Mouse (Mus musculus) v-Abl transformed pro-B cells (cell line): ENCODE data around the gene Pip5k1b.

Experiments
- in situ Hi-C, 2 experiments: fragments of 400-800 bp; cut with MboI; formaldehyde crosslinking; loops; one replicate each; pipeline ENCODE4 v1.15.1; 2025; ENCODE audit not compliant: unreplicated experiment in 2 of 2

Gene Pip5k1b

DNA sequence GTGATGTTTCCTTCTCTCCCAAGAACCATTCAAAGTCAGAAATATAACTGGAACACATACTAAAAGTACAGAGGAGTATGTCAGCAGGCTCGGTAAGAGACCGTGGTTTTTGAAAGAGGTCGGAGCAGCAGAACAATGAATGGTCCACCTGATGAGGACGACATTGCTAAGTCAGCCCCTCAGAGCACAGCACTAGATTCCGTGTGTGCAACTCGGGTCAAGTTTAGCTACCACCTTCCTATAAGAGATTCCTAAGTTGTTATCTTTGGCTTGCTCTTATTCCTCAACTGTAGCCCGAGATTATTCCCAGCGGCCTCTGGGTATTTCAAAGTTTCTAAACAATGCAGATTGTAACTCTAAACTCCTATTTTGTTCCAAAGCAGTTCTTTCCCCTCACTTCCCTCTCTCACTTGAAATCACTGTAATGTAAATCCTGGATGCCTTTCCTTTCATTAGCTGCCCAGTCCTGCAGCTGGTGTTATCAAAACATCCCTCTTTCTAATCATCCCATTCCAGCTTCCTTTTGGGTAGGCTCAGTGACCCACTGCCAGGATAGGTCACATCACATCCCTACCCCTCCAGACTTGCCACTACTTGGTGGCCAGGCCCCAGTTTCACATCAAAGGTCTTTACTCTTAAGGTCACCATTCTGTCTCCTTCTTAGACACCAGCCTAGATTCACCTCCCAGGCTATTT is 192.9 kb downstream of the Pip5k1b start:
- in situ Hi-C loops: no loop called here

GRCm38 (mm10) chr19:24359270-24359669 is 196.4 kb downstream of the Pip5k1b start:
- in situ Hi-C loops: no loop called here

DNA sequence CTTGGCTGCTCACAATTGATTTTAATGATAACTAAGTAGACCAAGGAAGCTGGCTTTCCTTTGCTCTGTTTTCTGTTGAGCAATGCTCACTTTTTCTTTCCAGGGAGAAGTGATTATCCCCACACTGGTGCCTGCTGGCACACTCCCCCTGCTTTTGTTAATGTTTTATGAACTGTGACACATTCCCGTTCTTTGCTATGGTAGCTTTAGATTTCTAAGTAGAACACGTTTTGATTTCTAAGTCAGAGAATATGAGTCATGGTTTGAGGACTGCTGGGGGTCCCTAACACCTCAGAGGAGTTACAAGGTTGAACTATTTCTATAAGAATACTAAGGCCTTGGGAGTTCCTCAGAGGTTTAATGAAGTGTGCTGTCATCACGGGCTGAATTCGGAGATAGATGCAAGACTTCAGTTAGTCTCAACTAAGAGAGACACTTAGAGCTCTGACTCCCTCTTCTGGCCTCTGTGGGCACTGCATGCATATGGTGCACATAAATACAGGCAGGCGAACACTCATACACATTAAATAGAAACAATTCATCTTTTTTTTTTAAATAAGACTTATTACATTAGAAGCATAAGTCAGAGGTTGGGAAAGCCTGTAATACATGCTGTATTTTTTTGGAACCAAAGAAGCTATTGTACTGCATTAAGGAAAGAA is 203.2 kb downstream of the Pip5k1b start:
- in situ Hi-C loops: no loop called here

- in situ Hi-C loops: no loop called here
These were observed 211.2 kb downstream of the Pip5k1b start for GRCm38 (mm10) chr19:24344501-24344900.

DNA sequence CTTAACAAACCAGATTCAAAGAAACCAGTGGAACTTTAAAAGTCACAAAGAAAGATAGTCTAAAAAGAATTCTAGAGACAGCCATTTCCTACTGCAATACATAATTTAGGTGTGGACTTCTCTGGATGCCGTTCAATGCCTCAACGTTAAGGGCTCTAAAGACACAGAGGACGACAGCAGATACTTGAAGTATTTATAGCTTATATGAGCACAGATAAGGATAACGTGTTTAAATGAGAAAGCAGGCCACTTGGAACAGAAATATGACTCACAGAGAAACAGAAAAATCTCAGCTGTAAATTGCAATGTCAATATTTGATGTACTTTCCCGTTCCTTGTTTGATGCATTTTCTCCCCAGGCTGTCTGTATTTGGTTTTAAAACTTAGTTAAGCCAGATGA is 212.9 kb downstream of the Pip5k1b start:
- in situ Hi-C loops: no loop called here

- in situ Hi-C loops: no loop called here
These were observed 219.1 kb downstream of the Pip5k1b start for GRCm38 (mm10) chr19:24336370-24337076.

- in situ Hi-C loops: no loop called here
These were observed 219.9 kb downstream of the Pip5k1b start for GRCm38 (mm10) chr19:24335611-24336343.

DNA sequence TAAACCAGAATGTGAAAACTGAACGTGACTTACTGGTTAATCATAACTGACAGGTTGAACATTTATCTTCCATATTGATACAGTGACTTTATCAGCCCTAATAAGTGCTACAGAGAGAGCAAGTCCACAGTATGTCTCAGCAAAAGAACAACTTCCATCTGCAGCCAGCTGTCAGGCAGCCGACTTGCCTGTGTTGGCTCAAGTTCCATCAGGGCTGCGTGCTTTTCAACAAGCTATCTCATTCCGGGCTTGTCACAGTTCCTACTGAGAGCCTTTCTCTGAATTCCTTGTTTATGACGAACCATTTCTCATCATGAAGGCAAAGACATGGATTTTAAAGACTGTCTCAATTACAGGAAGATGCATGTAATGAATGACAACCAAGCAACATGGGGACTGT is 222.7 kb downstream of the Pip5k1b start:
- in situ Hi-C loops: no loop called here

- in situ Hi-C loops: no loop called here
These were observed 224.4 kb downstream of the Pip5k1b start for GRCm38 (mm10) chr19:24331274-24331673.

DNA sequence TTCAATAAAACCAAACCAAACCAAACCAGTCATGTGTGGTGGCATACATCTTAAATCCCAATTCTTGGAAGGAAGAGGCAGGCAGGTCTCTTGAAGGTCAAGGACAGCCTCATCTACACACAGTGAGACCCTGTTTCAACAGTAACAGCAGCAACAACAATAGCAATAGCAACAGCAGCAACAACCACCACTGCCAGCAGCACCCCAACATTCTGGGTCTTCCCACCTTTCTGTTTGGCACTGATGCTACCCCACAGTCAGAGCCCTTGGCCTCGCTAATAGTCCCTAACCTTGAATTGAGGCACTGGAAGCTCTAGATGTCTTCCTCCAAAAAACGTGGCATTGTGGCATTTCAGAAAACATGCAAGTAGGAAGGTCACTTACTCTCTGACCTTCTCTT is 225.3 kb downstream of the Pip5k1b start:
- in situ Hi-C loops: no loop called here

DNA sequence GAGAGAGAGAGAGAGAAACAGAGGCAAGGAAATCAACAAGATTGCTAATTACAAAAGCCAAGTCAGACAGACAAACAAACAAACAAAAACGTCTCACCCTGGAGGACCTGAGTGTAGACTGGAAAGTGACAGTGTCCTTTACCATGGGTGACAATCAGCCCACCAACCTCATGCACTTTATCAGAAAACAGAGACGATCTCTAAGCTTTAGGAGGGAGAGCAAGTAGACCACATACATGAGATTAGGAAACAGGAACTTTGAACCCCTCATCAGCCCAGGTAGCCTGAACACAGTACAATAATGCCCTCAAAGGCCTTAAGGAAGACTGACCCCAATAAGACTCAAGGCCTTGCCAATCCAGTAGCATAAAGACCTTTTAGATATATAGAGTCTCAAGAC is 227.8 kb downstream of the Pip5k1b start:
- in situ Hi-C loops: no loop called here

- in situ Hi-C loops: no loop called here
These were observed 228.7 kb downstream of the Pip5k1b start for GRCm38 (mm10) chr19:24326969-24327368.

GRCm38 (mm10) chr19:24325692-24326091 is 230.0 kb downstream of the Pip5k1b start:
- in situ Hi-C loops: no loop called here

- in situ Hi-C loops: loop anchor here in 1 of 2 experiments (25.0 kb wide), 1 partner anchor 1313 kb away; no protein-coding TSS in a partner anchor
These were observed 231.6 kb downstream of the Pip5k1b start for GRCm38 (mm10) chr19:24323841-24324613.

DNA sequence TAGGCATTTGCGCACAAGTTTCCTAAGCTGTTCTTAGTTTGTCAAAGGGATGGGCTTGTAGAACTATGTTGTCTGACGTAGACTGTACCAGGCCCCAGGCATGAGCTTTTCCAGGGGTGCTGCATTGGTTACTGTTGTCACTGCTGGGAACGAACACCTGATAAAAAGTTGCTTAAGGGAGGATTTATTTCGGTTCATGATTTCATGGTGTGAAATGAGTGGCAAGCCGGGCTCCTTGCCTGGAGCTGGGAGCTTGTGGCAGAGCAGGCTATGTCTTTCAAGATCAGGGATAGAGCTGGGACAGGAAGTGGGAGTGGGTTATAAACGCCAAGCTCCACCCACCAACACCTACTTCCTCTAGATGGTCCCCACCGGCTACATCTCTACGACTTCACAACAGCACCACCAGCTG is 233.8 kb downstream of the Pip5k1b start:
- in situ Hi-C loops: loop anchor here in 1 of 2 experiments (25.0 kb wide), 1 partner anchor 1315 kb away; no protein-coding TSS in a partner anchor

GRCm38 (mm10) chr19:24321211-24321899 is 234.3 kb downstream of the Pip5k1b start:
- in situ Hi-C loops: loop anchor here in 1 of 2 experiments (25.0 kb wide), 1 partner anchor 1316 kb away; no protein-coding TSS in a partner anchor

GRCm38 (mm10) chr19:24318172-24318571 is 237.5 kb downstream of the Pip5k1b start:
- in situ Hi-C loops: loop anchor here in 1 of 2 experiments (25.0 kb wide), 1 partner anchor 1319 kb away; no protein-coding TSS in a partner anchor

GRCm38 (mm10) chr19:24317731-24318130 is 237.9 kb downstream of the Pip5k1b start:
- in situ Hi-C loops: loop anchor here in 1 of 2 experiments (25.0 kb wide), 1 partner anchor 1320 kb away; no protein-coding TSS in a partner anchor

- in situ Hi-C loops: loop anchor here in 1 of 2 experiments (25.0 kb wide), 1 partner anchor 1320 kb away; no protein-coding TSS in a partner anchor
These were observed 238.6 kb downstream of the Pip5k1b start for GRCm38 (mm10) chr19:24317038-24317591.
